Mouse (Mus musculus) hindbrain, embryonic 14.5 days (tissue): ENCODE data around the gene Ntrk3. TPM values are rescaled to one million over a fixed set of nuclear protein-coding genes. Genes with fewer than 3 reads are reported as not detected.

Experiments
- ATAC-seq: fragments of 200-750 bp; cut with Nextera tagmentation; 2 replicates; pipeline ENCODE4 v1.8.0; 2017; ENCODE audit warnings: moderate number of reproducible peaks, mild to moderate bottlenecking, moderate TSS enrichment, moderate library complexity; ENCODE audit not compliant: low FRiP score
- DNase-seq: peaks from one replicate; pipeline ENCODE4 v3.0.0-alpha.2; 2015; ENCODE audit warnings: low spot score
- H3K27ac ChIP-seq: fragments of 300-500 bp; sonication (generic); 2 replicates; pipeline ENCODE4 v1.5.1; 2014; ENCODE audit warnings: mild to moderate bottlenecking, moderate library complexity
- H3K27me3 ChIP-seq: fragments of 300-500 bp; sonication (generic); 2 replicates; pipeline ENCODE4 v1.6.1; 2014; ENCODE audit warnings: mild to moderate bottlenecking, low read length, mixed read lengths; ENCODE audit not compliant: control insufficient read depth, insufficient read depth
- H3K36me3 ChIP-seq: fragments of 300-500 bp; sonication (generic); replicated peaks from 2 replicates; pipeline ENCODE4 v1.6.1; 2014; ENCODE audit not compliant: control insufficient read depth, insufficient read depth
- H3K4me1 ChIP-seq: fragments of 300-500 bp; sonication (generic); replicated peaks from 2 replicates; pipeline ENCODE4 v1.6.1; 2014; ENCODE audit warnings: antibody characterized with exemption, low read length, mixed read lengths; ENCODE audit not compliant: control insufficient read depth, insufficient read depth
- H3K4me2 ChIP-seq: fragments of 300-500 bp; sonication (generic); replicated peaks from 2 replicates; pipeline ENCODE4 v1.6.1; 2014; ENCODE audit warnings: mild to moderate bottlenecking, moderate library complexity
- H3K4me3 ChIP-seq: fragments of 300-500 bp; sonication (generic); replicated peaks from 2 replicates; pipeline ENCODE4 v1.5.1; 2014; ENCODE audit warnings: mild to moderate bottlenecking, low read length
- H3K9ac ChIP-seq: fragments of 300-500 bp; sonication (generic); 2 replicates; pipeline ENCODE4 v1.6.1; 2014
- H3K9me3 ChIP-seq: fragments of 300-500 bp; sonication (generic); 2 replicates; pipeline ENCODE4 v1.6.1; 2016; ENCODE audit warnings: low read length; ENCODE audit not compliant: control insufficient read depth
- whole genome bisulfite sequencing: fragments of 180-500 bp; shearing (Covaris S2); extraction: QIAGEN DNeasy Blood & Tissue Kit; methylation state at CpG from one replicate; pipeline ENCODE4 v1.1.7; 2014; 5-methylcytosine and 5-hydroxymethylcytosine counted together
- polyA plus RNA-seq: library from polyadenylated mRNA; unstranded; fragments of >200 nt; fragmentation: Nextera tagmentation; extraction: Ambion mirVana; gene quantifications from 2 replicates; pipeline ENCODE4 v1.2.1, GENCODE M21; 2014

Ntrk3 gene
- 24.3 and 25.9 TPM in 2 replicates for polyA plus RNA-seq

DNA sequence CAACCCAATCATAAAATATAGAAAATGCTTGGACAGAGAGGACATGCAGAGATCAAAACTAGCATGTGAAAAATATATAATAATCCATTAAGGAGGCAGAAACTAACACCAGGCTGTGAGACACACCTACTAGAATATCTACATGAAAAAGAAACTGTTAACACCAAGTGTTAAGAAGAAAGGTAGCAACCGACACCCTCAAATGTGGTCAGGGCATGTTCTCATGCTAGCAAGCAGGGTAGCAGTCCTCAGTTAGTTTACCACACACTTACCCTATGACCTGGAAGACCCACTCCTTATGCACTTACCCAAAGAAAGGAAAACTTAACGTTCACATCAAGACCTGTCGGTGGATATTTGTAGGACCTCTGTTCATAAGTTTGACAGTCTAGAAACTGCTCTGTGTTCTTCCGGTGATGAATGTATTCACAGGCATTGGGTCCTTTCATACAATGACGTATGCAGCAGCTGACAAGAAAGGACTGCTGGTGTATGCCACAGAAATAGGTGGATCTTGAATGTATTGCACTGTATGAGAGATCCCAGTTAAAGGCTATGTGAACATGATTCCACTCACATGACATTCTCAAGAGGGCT, at the start of gene Ntrk3:
Gene Ntrk3, minus strand, starts transcription at position 399 of the 597 bp plus-strand sequence.
- DNase-seq, result no peak
- no peaks in the 10 kb centered on the region for H3K4me1 ChIP-seq
- H3K4me3 ChIP-seq, result no peak within 1 kb of the TSS
- H3K27ac ChIP-seq, result no peak within 1 kb of the TSS
- no peaks in the 10 kb centered on the region for H3K27me3 ChIP-seq
- 89% methylated on average over 5 of the region's 5 CpGs for WGBS
- ATAC-seq, result no peak
- no peak within 1 kb of the TSS for H3K9ac ChIP-seq
- H3K9me3 ChIP-seq, result no peaks in the 10 kb centered on the region
- H3K4me2 ChIP-seq, result no peak within 1 kb of the TSS
- H3K36me3 ChIP-seq, result no peaks in the 10 kb centered on the region

DNA sequence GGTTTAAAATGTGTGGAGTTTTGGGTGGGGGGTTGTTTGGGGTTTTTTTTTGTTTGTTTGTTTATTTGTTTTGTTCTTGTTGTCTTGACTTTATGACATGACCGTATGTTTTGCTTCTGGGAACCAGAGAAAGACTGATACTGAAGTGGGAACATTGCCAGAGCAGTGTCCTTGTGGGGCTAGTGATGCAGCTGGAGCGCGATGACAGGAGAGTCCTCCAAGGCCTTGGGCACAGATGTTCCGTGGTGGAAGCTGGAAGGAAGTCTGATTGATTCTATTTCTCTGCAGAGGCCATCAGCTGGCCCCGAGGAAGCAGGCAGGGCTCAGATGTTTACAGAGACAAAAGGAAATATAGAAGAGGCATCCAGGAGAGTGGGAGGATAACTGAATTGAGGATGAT, 48.1 kb upstream of the Ntrk3 start:
- ATAC-seq, result no peak
- no peak overlapping the region for H3K27ac ChIP-seq

DNA sequence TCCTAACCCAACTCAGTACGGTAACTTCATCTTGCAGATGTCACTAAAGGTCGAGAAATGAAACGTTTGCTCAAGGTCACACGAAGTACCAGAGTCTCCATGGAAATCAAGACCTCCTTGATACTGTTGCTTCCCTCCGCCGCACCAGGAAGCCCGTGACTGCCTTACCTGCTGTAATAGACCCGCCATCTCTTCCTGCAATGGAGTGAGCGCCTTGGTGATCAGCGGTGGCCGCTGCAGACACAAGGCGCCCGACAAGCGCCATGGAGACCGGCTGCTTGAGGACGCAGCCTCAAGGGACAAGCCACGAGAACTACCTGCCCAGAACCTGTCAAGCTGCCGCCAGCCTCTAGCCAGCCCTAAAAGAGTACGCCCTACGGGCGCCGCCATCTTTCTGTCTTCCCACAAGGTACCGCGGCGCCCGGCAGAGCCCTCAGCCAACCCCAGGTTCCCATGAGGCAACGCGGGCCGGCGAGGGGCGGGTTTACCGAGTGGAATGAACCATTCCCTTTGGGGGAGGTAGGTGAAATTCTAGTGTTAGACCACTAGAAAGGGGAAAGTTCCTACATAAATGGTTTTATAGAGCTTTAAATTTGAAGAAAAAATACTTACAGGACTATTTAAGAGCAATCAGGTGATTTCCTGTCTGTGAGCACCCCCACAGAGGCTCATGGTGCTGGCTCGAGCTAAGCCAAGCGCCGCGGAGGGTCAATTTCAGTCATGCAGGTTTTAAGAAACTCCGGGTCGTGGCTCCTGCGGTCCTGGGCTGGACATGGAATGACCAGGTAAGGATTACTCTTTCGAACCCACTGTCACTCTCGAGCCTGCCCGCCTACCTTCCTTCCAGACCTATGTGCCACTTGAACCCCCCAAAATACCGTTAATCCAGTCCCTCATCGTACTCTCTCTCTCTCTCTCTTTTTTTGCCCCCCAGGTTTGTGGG, 45.1 kb upstream of the Ntrk3 start, which contains the start of the genes Mrps11 and Mrpl46:
Gene Mrps11, plus strand, starts transcription at position 481 of the 943 bp plus-strand sequence.
Gene Mrpl46, minus strand, starts transcription at position 893 of the 943 bp plus-strand sequence.
- ATAC-seq (peak; percentile 97), DNase-seq (peak; percentile 93)
- Histone ChIP-seq H3K27ac (no peak within 1 kb of the TSS), H3K27me3 (no peaks in the 10 kb centered on the region), H3K9me3 (no peaks in the 10 kb centered on the region), H3K36me3 (peaks cover 32% of the 10 kb centered on the region), H3K4me3 (peak within 1 kb of the TSS; percentile 57), H3K9ac (peak within 1 kb of the TSS; percentile 80), H3K4me2 (peak within 1 kb of the TSS; percentile 80), H3K4me1 (peaks cover 13% of the 10 kb centered on the region)
- WGBS, result under 1% methylated on average over 44 of the region's 44 CpGs

More for the DNA sequence above, 48.1 kb upstream of the Ntrk3 start:
- Histone ChIP-seq H3K4me2 (no peak overlapping the region), H3K27me3 (no peaks in the 10 kb centered on the region), H3K9me3 (no peaks in the 10 kb centered on the region), H3K9ac (no peak overlapping the region), H3K4me1 (peaks cover 13% of the 10 kb centered on the region), H3K4me3 (no peak overlapping the region), H3K36me3 (peaks cover 31% of the 10 kb centered on the region)
- DNase-seq, result no peak
- 60% methylated on average over 5 of the region's 5 CpGs for WGBS

DNA sequence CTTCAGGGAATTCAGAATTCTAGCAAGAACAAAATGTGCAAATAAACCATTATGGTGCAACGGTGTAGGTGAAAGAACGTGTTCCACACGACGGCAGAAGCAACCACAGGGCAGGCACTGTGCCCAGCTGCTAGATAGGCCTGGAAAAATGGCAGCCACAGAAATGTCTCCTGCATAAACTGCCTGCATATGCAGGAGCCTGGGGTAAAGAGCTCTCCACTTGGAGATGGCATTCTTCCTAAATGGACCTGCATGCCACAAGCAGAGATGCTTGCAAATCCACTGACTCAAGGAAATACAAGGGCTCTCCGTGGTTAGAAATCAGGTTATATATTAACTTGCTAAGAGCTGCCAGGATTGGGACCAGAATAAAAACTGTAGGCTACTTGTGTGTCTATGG, 40.9 kb upstream of the Ntrk3 start:
- WGBS, result 97% methylated on average over 5 of the region's 5 CpGs
- no peaks in the 10 kb centered on the region for H3K9me3 ChIP-seq
- H3K4me1 ChIP-seq, result peaks cover 9% of the 10 kb centered on the region
- no peak overlapping the region for H3K4me3 ChIP-seq
- DNase-seq, result no peak
- H3K9ac ChIP-seq, result no peak overlapping the region
- H3K27ac ChIP-seq, result no peak overlapping the region
- H3K36me3 ChIP-seq, result peaks cover 66% of the 10 kb centered on the region
- H3K27me3 ChIP-seq, result no peaks in the 10 kb centered on the region
- H3K4me2 ChIP-seq, result no peak overlapping the region
- no peak for ATAC-seq

DNA sequence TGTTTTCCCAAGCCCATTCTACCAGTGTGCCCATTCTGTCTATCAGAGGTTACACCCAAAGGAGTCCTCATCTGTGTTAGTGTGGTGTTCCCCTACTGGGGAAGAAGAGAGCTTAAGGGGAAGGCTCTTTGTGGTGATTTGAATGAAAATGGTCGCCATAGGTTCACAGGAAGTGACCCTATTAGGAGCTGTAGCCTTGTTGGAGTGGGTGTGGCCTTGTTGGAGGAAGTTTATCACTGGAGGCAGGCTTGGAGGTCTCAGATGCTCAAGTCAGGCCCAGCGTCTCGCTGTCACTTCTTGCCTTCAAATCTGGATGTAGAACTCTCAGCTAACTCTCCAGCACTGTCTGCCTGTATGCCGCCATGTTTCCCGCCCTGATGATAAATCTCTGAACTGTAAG, 33.1 kb upstream of the Ntrk3 start:
- WGBS, result 84% methylated on average over 5 of the region's 5 CpGs
- no peak for DNase-seq
- H3K4me3 ChIP-seq, result no peak overlapping the region
- H3K4me2 ChIP-seq, result no peak overlapping the region
- 0 out of 2 replicates have a peak, but pooled peaks cover 3% of the 10 kb centered on the region for H3K4me1 ChIP-seq
- no peak overlapping the region for H3K9ac ChIP-seq
- H3K27me3 ChIP-seq, result no peaks in the 10 kb centered on the region
- no peak for ATAC-seq
- no peaks in the 10 kb centered on the region for H3K9me3 ChIP-seq
- H3K36me3 ChIP-seq, result peaks cover 34% of the 10 kb centered on the region
- no peak overlapping the region for H3K27ac ChIP-seq

DNA sequence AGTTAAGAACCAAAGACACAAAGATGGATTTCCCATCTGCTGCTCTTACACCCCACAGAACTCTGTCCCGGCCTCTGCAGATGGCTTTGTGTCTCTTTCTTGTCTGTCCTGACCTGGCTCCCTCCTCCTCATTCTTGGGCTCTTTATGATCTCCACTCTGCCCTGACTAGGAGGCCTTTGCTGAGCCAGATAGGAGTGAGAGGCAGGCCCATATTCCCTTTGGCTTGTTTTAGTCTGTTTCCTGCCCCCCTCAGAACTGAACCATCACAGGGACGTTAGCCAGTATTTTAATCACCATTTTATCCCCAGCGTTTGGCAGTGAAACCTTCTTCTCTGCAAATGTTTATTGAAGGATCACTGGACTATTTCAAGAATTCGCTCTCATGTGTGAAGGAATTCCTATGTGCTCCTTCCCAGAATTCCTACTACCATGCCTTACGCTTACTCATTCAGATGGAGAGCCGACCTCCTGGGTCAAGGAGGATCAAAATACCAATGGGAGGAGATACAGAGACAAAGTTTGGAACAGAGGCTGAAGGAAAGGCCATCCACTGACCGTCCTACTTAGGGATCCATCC, 31.4 kb upstream of the Ntrk3 start:
- Histone ChIP-seq H3K36me3 (peaks cover 17% of the 10 kb centered on the region), H3K27me3 (no peaks in the 10 kb centered on the region), H3K9ac (no peak overlapping the region), H3K4me1 (0 out of 2 replicates have a peak, but pooled peaks cover 4% of the 10 kb centered on the region), H3K27ac (0 out of 2 replicates have a peak overlapping the region, but pooled peaks have one; percentile 26), H3K4me2 (no peak overlapping the region), H3K9me3 (no peaks in the 10 kb centered on the region), H3K4me3 (no peak overlapping the region)
- ATAC-seq (no peak), DNase-seq (no peak)
- WGBS, result 75% methylated on average over 7 of the region's 7 CpGs

DNA sequence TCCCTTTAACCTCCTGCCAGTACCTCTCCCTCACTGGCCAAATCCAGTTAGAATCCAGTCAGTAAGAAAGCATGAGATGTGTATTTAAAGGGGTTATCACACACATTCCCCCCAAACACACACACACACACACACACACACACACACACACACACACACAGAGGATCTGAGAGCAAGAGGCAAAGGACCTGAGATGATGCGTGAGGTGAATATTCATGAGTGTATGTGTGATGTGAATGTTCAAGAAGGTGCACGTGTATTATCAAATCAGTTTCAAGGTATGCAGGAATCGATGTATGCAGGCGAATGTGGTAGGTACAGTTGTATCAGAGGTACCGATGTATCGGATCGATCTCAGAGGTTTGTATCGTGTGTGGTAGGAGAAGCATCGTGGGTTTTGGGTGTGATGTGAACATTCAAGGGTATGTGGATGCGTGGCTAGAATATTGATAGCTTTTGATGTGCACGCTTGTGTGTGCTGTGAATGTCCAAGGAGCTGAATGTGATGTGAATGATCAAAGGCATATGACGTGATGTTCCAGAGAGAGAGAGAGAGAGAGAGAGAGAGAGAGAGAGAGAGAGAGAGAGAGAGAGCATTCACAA, 30.2 kb upstream of the Ntrk3 start:
- peak overlapping the region; percentile 51; the same call in 1 of the 2 replicates for H3K27ac ChIP-seq
- no peak overlapping the region for H3K9ac ChIP-seq
- DNase-seq, result no peak
- H3K4me3 ChIP-seq, result no peak overlapping the region
- H3K4me2 ChIP-seq, result no peak overlapping the region
- H3K9me3 ChIP-seq, result no peaks in the 10 kb centered on the region
- WGBS, result 66% methylated on average over 12 of the region's 12 CpGs
- 0 out of 2 replicates have a peak, but pooled peaks cover 4% of the 10 kb centered on the region for H3K4me1 ChIP-seq
- peaks cover 6% of the 10 kb centered on the region for H3K36me3 ChIP-seq
- no peaks in the 10 kb centered on the region for H3K27me3 ChIP-seq
- no peak; the same call in 1 of the 2 replicates for ATAC-seq

DNA sequence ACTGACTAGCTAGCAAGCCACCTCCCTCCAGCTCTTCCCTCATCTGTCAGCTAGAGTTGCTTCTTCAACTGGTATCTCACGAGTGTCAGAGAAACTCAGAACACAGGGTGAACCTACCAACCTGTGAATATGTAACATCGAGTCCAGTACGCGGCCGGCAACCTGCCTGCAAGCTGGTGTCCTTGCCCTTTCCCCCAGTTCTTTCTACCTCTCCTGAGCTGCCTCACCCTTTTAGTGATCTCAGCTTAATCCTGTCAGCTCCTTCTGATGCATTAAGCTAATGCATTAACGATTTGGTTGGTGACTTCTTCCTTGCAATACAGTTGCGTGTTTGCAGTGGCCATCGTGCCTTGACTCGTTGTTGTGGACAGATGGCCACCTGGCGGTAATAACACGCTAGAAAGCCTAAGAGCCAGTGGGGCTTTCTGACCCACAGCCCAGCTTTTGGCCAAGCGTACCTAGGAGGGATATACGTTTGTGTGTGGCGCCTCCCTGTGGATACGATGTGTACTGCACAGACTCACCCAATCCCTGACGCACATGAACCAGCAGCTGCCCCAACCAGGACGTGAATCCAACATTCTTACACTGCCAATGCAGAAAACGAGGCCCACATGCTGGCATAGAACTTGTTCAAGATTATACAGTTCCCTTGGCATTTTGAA, 28.3 kb upstream of the Ntrk3 start:
- Histone ChIP-seq H3K9ac (0 out of 2 replicates have a peak overlapping the region, but pooled peaks have one; percentile 22), H3K4me2 (peak overlapping the region; percentile 36), H3K27me3 (no peaks in the 10 kb centered on the region), H3K36me3 (no peaks in the 10 kb centered on the region), H3K4me1 (0 out of 2 replicates have a peak, but pooled peaks cover 4% of the 10 kb centered on the region), H3K4me3 (no peak overlapping the region), H3K27ac (no peak overlapping the region), H3K9me3 (no peaks in the 10 kb centered on the region)
- peak; percentile 80 for ATAC-seq
- WGBS, result 23% methylated on average over 18 of the region's 18 CpGs
- peak; percentile 96 for DNase-seq
